Mouse (Mus musculus): ENCODE results near the gene Nr4a2. TPM values are rescaled to one million over a fixed set of nuclear protein-coding genes. Genes with fewer than 3 reads are reported as not detected.

Gene Nr4a2
- polyA plus RNA-seq, 1 experiment from 2014 or later = 2.7 TPM

- Histone ChIP-seq H3K27me3 (replicated peaks; ENCODE audit: insufficient read depth, low read length) (peaks cover 61% of the 10 kb centered on the region), H3K27ac (ENCODE audit: low read length) (no peak overlapping the region), H3K9ac (replicated peaks; ENCODE audit: low read depth) (no peak overlapping the region), H3K4me1 (ENCODE audit: insufficient read depth, low read depth, low read length) (peaks cover 18% of the 10 kb centered on the region), H3K4me2 (replicated peaks; ENCODE audit: low read depth, low read length) (peak overlapping the region; percentile 51), H3K36me3 (ENCODE audit: insufficient read depth, low read length) (no peaks in the 10 kb centered on the region), H3K9me3 (ENCODE audit: low read length) (no peaks in the 10 kb centered on the region), H3K4me3 (ENCODE audit: low read depth, low read length) (peak overlapping the region; percentile 35)
- TF ChIP-seq CTCF (IDR thresholded peaks at IDR 0.05) = no peak
- TF ChIP-seq EP300 (IDR thresholded peaks at IDR 0.05) = no peak
- 1% methylated on average over 50 of the region's 51 CpGs for WGBS
- ATAC-seq (peak; percentile 75), DNase-seq (ENCODE audit: low spot score) (peak; percentile 49)
Measured at GRCm38 (mm10) chr2:57102091-57102855, 21.5 kb downstream of the Nr4a2 start.

GRCm38 (mm10) chr2:57100241-57100640 is 23.6 kb downstream of the Nr4a2 start:
- DNase-seq (ENCODE audit: low spot score) (no peak), ATAC-seq (no peak)
- Histone ChIP-seq H3K27me3 (replicated peaks; ENCODE audit: insufficient read depth, low read length) (peaks cover 47% of the 10 kb centered on the region), H3K4me2 (replicated peaks; ENCODE audit: low read depth, low read length) (no peak overlapping the region), H3K4me3 (ENCODE audit: low read depth, low read length) (no peak overlapping the region), H3K36me3 (ENCODE audit: insufficient read depth, low read length) (no peaks in the 10 kb centered on the region), H3K9ac (replicated peaks; ENCODE audit: low read depth) (no peak overlapping the region), H3K4me1 (ENCODE audit: insufficient read depth, low read depth, low read length) (peaks cover 18% of the 10 kb centered on the region), H3K27ac (ENCODE audit: low read length) (no peak overlapping the region), H3K9me3 (ENCODE audit: low read length) (no peaks in the 10 kb centered on the region)
- 82% methylated on average over 3 of the region's 3 CpGs for WGBS
- TF ChIP-seq CTCF (IDR thresholded peaks at IDR 0.05) (no peak), EP300 (IDR thresholded peaks at IDR 0.05) (no peak)

GRCm38 (mm10) chr2:57072452-57072851 is 51.4 kb downstream of the Nr4a2 start:
- TF ChIP-seq EP300 (IDR thresholded peaks at IDR 0.05) (no peak), CTCF (IDR thresholded peaks at IDR 0.05) (no peak)
- Histone ChIP-seq H3K4me3 (ENCODE audit: low read depth, low read length) (no peak overlapping the region), H3K9me3 (ENCODE audit: low read length) (no peaks in the 10 kb centered on the region), H3K4me2 (replicated peaks; ENCODE audit: low read depth, low read length) (no peak overlapping the region), H3K4me1 (ENCODE audit: insufficient read depth, low read depth, low read length) (no peaks in the 10 kb centered on the region), H3K36me3 (ENCODE audit: insufficient read depth, low read length) (no peaks in the 10 kb centered on the region), H3K27ac (ENCODE audit: low read length) (no peak overlapping the region), H3K9ac (replicated peaks; ENCODE audit: low read depth) (no peak overlapping the region), H3K27me3 (replicated peaks; ENCODE audit: insufficient read depth, low read length) (no peaks in the 10 kb centered on the region)
- DNase-seq (ENCODE audit: low spot score) (no peak), ATAC-seq (no peak)
- 69% methylated on average over 9 of the region's 9 CpGs for WGBS

GRCm38 (mm10) chr2:57063480-57063879 is 60.3 kb downstream of the Nr4a2 start:
- no peak overlapping the region for H3K27ac ChIP-seq (ENCODE audit: low read length)
- H3K9me3 ChIP-seq (ENCODE audit: low read length) = no peaks in the 10 kb centered on the region
- H3K9ac ChIP-seq (replicated peaks; ENCODE audit: low read depth) = no peak overlapping the region
- H3K4me1 ChIP-seq (ENCODE audit: insufficient read depth, low read depth, low read length) = no peaks in the 10 kb centered on the region
- DNase-seq (ENCODE audit: low spot score) (no peak), ATAC-seq (no peak)
- no peak for TF ChIP-seq CTCF (IDR thresholded peaks at IDR 0.05)
- TF ChIP-seq EP300 (IDR thresholded peaks at IDR 0.05) = no peak
- WGBS = 79% methylated on average over 1 of the region's 1 CpGs
- no peaks in the 10 kb centered on the region for H3K27me3 ChIP-seq (replicated peaks; ENCODE audit: insufficient read depth, low read length)
- no peak overlapping the region for H3K4me3 ChIP-seq (ENCODE audit: low read depth, low read length)
- no peaks in the 10 kb centered on the region for H3K36me3 ChIP-seq (ENCODE audit: insufficient read depth, low read length)
- no peak overlapping the region for H3K4me2 ChIP-seq (replicated peaks; ENCODE audit: low read depth, low read length)

Other genes starting within 250 kb of the Nr4a2 start
- gene Gpd2, start 113.6 kb upstream of the Nr4a2 start, polyA plus RNA-seq (2015; fragmentation: Nextera tagmentation; extraction: Ambion mirVana) = 12.9 and 14.4 TPM in 2 replicates